Mouse (Mus musculus) kidney, adult 8-10 months (tissue): Measurements from ENCODE around the gene Rab5if.
"Not testable (repeated sequence)": the region's sequence is repeated elsewhere in the genome, so short reads cannot be mapped to it uniquely, and the experiment has no call there.

Source experiments
- DNase-seq, 2 experiments: peaks; one replicate each; pipeline ENCODE4 v3.0.0; 2022

The Rab5if gene

DNA sequence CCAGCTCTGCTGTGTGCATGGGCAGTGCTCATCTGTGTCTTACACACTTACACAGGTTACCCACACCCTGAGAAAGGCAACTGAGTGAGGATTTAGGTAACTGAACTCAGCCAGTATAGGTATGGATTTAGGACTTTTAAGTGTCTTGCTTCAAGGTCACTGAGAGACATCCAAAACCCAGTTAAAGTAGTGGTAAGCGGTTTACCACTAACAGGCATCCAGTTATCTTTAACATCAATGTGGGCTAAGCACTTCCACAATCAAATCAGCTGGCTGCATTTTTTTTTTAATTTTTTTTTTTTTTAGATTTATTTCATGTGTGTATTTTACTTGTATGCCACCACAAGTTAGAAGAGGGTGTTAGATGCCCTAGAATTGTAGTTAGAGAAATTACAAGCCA, 6.6 kb upstream of the Rab5if start:
- no peak for DNase-seq

DNA sequence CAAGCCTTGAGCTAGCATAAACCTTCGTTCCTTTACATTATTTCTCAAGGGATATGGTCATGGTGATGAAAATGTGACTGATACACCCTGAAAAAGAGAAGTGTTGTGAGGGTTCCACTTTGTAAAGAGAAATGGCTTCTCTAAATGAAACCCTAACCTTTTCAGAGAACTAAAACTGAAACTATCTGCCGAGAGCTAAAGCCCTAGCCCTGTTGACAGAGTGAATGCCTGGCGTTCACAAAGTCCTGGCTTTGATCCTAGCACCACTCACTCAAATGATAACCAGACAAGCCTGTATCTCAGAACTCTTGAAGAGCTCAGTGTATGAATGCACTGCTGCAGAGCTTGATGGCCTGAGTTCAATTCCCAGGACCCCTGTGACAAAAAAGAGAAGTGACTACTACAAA, 5.5 kb upstream of the Rab5if start:
- DNase-seq = no peak

DNA sequence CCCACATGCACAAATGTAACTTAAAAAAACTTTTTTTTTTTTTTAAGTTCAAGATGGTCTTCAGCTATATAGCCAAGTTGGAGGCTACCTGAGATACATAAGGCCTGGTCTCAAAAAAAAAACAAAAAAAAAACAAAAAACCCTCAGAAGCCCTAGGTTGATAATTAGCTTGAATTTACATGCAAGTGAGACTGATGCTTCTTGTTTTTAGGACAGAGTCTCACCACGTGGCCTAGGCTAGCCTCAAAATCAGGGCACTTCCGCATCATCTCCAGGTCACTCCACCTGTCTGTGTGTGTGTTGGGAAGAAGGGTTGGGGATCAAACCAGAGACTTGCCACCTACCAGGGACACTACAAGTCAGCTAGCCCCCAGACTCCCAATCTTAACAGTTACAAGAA, 5.1 kb upstream of the Rab5if start, which contains the start of gene 4930518I15Rik:
Gene 4930518I15Rik, minus strand, starts transcription at position 112 of the 400 bp plus-strand sequence.
- no peak for DNase-seq

DNA sequence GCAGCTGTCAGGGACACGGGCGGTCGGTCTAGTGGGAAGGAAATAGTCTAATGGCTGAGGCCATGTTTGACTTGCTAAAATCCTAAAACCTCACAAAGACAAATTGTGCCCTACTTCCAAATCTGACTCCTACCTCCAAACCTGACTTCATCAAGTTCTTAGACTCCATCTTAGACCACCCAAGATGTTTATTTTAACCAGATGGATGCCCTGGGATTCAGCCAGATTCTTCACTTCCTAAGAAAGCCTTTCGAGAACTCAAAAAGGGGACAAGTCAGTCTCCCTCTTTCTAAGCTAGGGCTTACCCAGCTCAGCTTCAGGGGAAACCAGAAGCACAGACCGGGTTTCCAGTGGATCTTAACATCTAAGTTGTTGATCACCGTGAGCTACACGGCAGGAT, 4.3 kb upstream of the Rab5if start:
- DNase-seq = no peak

DNA sequence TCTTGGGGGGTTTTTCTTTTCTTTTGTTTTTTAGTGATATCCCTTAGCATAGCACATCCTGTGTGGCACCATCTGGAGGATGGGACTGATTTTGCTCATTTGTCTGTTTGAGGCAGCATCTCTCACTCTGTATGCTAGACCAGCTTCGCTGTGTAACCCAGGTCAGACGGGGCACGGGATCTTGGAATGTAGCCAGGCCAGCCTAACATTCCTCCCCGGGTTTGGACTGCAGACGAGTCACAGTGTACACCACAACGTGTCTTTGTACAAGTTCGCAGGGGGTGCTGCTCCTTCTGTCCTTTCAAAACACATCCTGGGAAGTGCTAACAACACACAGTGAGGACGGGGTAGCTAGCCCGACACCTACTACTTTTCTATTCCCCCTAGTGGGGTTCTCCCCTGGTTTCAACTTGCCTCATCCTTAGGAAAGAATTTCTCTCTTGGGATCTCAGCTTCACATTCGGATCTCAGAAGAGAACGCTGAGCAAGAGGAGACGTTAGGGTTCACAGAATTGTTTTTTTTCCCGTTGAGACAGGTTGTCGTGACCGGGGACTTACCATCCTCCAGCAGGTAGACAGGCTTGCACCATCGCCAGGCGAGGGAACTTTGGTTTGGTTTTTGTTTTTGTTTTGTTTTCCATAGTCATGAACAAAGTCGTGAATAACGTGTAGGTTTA, 749 bp upstream of the Rab5if start:
- DNase-seq = peak in 1 of 2 experiments; percentile 54

DNA sequence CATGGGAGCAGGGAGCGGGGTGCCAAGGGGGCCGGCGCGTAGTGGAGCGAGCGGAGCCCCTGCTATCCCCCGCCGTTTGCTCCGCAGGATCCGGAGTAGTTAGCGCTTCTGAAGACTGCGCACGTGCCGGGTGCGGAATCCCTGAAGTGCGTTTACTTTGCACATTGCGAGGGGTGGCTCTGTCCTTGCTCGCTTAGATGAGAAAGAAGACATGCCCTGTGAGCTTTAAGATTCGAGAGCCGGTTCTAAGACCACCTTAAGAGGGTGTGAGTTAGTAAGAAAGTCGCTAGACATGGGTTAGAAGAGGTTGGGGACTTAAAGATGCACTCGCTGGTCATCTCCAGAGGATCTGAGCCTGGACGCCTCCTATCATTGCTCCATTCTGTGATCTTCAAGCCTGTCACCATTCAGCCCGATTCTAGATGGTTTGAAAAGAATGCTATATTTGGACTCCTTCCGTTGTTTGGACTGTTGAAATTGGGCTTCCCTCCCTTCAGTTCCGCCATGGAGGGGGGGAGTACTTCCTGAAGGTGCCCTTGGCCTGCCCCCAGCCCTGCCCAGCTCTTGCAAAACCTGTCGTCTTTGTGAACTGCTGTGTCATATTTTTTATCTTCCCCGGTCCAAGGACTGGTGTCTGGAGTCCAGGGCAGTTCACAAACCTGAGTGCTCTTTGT, 696 bp downstream of the Rab5if start:
- DNase-seq = peak; percentile 55 to 62

DNA sequence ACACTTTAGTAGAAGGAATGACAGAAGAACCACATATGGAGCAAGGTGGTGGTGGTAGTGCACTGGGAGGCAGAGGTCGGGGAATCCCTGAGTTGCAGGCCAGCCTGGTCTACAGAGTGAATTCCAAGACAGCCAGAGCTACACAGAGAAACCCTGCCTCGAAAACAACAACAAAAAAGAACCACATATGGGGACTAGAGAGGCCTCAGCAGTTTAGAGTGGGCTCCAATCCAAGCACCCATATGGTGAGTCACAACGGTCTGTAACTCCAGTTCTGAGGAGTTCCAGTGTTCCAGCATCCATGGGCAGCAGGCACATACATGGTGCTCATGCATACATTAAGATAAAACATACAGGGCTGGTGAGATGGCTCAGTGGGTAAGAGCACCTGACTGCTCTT, 1.6 kb downstream of the Rab5if start:
- DNase-seq = no peak

DNA sequence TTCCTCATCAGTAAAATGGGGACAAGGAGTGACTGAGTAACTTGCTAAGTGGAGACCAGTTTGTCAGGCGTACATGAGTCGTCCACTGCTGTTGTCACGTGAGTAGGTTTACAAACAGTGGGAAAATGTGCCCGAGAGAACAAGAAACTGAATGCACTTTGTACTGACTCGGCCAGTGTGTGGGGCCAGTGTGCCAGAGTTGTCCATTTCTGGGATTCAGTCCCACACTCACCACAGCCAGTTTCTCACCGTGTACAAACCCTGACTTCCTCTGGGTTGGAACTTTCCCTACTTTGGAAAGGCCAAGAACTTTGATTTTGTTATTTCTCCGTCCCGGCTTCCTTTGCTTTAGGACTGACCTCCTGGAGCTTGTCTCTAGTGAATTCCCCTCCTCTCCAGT, 6.1 kb downstream of the Rab5if start:
- peak; percentile 71 to 73 for DNase-seq

DNA sequence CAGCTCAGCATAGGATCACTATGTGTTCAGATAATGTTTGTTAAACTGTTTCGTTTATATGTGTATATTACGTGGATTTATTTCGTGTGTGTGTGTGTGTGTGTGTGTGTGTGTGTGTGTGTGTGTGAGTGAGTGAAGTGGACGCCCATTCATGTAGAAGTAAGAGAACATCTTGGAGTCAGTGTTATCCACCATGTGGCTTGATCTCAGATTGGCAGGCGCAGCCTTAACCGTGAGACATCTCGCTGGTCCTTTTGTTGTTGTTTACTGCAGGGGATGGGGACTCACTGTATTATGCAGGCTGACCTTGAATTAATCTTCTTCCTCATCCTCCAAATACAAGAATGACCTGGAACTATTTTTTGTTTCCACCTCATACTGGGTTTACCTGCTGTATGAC, 6.6 kb downstream of the Rab5if start:
- no peak for DNase-seq

DNA sequence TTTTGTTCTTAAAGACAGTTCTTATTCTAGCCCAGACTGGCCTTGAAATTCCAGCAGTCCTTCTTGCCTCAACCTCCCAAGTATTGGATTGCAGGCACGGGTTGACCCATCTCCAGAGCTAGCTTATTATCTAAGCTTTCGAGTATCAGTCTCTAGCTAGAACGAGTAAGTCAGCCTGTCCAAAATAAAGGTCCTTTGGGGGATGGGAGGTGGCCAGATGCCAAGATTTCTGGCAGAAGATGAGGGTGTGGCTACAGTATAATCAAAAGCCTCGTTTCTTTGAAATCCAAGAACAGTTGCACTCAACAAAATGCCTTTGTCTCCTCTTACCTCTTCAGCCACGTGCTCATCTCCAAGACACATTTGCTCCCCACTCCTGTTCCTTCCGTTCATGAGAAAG, 7.6 kb downstream of the Rab5if start:
- DNase-seq = peak; percentile 23 to 40

DNA sequence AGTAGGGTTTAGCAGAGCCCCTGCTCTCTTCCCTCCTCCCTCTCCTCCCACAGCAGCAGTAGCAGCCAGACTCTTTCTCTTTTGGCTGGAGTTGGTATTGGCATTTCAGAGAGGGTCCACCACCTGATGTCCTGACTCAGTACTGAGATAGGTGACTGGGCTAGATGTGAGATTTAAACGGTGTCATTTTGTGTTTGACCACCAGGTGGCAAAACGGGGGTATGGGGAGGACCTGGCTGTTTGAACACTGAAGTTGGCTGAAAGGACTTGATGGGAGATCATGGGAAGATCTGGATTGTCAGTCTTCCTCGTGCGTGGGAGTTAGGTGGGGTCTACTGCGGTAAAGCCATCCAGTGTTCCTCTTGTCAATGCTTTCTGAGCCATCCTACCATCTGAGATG, 10.7 kb downstream of the Rab5if start:
- DNase-seq = peak in 1 of 2 experiments; percentile 40

DNA sequence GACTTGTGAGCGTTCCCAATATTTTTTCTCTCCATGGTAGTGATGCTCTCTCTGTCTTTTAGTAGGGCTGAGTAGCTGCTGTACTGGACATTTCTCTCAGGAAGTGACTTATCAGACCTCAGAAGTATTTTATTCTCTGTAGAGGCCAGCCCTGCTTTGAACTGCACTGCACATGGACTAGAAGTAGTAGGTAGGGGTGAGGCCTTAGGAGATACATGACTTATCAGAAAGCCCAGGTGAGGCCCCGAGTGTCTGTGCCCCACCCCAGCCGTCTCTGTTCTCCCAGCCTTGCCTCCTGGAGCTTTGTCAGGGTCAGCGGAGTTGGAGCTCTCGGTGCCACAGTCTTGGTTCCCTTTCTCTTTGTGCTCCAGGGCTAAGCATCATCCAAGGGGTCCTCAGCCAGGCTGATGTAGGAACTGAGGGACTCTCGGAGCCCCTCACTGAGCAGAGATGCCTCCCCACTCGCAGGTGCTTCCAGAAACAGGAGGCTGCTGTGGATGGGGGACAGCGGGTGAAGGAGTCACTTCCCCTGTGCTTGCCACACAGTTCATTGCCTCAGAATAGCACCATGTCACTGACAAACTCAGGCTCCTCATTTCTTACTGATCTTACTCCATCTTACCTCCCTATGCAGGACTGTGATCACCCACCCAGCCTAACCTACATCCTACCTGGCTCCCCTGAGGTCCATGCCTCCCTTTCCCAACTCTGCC, 11.3 kb downstream of the Rab5if start:
- DNase-seq = no peak

DNA sequence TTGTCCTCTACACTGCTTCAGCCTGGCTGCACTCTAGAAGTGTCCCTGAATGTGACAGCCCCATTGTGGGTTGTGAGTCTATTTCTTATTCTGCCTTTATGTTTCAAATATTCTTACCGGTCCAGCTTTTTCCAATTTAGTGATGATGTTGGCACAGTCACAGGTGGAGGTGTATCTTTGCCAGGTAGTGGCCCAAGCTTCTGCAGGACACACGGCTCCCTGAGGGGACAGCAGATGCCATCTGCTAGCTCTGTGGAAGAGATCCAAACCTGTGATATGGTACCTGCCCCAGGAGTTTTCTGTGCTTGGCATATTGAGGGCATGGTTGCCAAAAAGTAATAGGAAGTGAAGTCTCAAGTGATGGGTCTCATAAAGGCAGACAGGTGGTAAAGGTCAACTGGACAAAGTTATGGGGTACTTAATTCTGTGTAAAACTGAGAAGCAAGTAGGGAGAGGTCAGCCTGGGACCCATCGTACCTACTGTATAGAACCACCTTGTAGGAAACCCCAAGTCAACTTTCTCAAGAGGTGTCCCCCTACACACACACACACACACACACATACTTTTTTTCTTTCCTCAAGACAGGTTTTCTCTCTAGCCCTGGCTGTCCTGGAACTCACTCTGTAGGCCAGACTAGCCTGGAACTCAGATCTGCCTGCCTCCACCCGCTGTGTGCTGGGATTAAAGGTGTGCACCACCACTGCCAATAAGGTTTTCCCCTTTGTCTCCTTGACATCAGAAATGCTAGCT, 12.0 kb downstream of the Rab5if start:
- no peak for DNase-seq

DNA sequence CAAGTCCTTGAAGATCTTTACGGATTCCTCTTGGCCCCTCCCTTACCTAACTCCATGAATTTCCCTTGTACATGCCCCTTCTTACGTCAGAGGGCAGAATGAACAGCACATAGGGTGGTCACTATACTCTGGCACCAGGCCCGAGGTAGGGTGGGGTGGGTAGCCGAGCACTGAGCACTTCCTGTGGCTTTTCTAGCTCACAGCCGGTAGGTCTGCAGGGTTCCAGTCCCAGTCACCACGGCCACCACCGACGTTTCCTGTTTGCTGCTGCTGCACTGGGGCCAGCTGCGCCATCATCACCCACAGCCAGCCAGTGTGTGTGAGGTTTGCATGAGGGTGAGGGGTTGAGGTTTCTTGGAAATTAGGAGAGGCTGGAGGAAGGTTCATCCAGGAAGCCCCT, 14.8 kb downstream of the Rab5if start:
- DNase-seq = no peak

DNA sequence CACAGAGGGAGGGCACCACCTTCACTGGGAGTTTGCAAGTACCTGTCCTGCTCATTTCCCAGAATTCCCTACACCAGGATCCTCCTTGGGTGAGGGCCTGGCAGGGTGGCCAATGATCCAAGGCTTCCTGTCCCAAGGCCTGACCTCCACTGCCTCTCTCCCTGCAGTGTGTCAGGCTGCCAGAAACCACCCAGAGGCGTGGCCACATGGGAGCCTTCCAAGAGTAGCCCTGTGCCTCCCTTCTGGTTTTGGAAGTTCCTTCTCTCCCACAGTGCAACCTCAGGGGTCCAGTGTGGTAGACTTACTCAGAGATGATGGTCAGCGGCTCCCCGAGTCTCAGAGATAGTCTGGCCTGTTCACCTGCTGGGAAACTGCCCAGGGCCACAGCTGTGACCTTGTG, 16.6 kb downstream of the Rab5if start:
- no peak for DNase-seq

DNA sequence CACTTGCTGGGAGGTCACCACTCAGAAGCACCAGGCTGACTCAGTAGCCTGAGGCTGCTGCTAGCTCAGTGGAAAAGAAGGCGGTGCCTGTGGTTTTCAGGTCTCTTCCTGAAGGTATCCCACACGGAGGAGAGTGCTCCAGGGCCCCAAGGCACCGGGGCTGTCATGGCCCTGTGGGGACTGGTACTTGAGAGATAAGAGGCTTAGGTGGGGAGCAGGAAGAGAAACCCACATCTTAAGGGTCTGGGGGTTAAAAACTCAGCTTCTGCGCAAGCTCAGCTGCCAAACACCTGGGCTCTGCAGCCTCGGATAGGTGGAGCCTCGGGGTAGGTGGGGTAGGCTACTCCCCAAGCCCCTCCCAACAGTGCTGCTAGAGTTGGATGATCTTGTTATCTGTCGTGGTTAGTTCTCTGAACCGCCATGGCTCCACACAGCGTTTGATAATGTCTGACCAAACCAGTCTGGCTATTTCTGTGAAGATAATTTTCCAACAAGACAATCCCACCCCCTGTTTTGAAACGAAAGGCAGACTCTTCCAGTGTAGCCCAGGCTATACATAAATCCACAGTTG, 19.6 kb downstream of the Rab5if start:
- DNase-seq = no peak

DNA sequence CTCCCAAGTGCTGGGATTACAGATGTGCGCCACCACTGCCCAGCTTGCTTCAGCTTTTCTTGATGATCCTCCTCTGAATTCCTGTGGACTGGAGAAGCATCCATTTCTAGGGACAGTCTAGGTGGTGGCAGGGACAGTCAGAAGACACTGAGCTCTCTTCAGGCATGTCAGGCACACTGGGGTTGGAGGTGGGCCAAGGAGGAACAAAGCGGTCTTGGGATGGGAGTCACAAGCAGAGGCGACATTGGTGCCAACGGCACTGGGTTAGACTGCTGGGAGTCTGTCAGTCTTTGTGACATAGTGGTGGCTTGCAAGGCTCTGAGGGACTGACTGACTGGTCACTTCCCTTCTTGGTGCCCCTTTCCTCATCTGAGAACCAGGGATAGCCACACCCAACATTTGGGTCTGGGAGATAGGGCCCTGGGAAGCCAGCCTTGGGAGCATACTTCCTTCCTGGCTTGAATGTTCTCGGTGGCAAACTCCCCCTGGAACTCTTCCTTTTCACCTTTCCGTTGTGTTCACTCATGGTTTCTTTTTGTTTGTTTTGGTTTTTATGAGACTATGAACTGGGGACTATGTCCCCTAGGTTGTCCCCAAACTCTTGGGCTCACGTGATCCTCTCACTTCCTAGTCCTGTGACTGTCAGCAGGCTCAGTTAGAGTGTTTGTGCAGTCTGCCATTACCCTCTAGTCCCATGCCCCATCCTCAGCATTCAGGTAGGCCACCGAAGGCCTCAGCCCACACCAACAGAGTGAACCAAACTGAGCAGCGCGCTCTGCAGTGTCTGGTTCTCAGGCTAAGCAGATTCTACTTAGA, 21.7 kb downstream of the Rab5if start:
- no peak for DNase-seq

DNA sequence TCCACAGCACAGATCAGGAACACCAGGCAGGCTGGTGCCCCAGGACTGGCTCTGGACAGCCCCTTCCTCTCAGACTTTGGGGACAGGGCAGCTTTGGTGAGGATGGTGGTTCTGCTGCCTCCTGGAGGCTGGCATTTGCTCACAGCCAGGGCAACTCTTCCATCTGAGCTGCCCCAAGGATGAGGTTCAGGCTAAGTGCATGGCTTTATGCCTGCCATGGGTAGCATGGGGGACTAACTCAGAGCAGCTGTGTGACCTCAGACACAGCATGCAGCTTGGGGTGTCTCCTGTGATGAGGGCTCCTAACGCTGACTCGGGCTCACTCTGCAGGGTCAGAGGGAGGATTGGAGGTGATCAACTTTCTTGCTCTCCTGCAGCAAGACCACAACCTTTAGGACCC, 22.7 kb downstream of the Rab5if start:
- DNase-seq = not testable (repeated sequence)

DNA sequence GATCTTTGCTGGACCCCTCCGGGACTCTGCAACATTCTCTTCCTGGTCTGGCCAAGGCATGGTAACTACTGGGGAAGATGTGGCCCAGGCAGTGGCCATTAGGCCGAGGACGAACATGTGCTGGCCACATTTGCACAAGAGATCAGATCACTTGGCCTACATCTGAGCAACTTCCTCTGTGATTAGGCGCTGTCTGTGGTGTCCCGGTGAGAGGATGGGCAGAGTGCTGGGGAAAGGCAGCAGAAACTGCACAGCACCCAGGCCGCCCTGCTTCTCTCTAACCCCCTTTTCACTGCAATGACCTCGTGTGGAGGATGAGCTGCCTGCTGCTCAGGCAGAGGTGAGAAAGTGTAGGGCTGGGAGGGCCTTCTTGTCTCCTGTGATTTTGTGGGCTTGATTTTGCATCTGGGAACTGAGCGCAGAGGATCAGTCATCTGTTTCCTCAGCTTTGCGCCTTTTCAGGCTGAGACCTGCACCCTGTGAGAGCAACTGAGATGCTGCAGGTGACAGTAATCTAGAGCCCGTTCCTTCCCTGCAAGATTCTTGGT, 23.2 kb downstream of the Rab5if start:
- DNase-seq = no peak

DNA sequence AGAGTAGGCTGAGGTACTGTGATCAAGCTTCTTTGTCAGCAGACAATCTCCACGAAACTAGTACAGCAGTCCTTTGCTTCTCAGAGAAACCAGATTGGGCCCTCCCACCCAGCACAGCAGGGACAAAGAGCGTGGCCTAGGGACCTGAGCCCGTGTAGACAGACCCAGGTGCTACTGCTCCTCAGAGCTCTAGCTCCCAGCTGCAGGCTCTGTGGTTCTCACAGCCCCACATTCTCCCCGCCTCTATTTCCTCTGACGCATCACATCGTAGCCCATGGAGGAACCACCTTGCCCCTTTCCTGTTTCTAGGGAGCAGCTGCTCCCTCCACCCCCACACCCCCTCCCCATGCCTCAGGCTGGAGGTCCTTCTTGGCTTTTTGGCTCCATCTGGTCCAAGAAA, 24.1 kb downstream of the Rab5if start, which contains the start of gene Sla2:
Gene Sla2, minus strand, starts transcription at position 176 of the 400 bp plus-strand sequence.
- no peak for DNase-seq

DNA sequence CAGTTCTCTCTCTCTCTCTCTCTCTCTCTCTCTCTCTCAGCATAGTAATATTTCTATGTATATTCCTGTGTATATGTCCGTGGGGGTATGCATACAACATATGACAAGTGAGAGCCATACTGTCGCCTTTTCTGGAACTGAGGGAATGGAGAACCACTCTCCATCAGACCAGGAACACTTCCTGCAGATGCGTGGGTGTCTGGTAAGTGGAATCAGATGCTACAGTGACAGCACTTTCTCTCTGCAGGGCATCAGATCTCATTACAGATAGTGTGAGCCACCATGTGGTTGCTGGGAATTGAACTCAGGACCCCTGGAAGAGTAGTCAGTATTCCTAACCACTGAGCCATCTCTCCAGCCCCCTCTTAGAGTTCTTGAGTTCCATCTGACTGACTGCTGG, 25.6 kb downstream of the Rab5if start:
- DNase-seq = no peak

DNA sequence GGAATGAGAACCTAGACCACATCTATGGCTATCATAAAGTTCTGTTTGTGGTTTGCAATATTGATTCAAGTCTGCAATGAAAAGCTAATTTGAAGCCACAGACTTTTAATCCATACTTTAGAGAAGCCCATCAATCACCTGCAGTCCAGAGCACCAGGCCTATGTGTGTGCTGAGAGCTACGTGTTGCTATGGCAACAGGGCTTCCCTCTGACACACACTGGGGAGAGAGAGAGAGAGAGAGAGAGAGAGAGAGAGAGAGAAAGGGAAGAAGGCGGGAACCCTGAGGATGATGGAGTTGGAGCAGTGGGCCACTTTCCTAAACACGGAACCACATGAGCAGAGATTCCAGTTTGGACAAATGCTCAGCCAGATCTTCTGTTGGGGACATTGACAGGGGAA, 29.3 kb downstream of the Rab5if start:
- DNase-seq = no peak
